Mouse (Mus musculus) embryonic facial prominence, embryonic 13.5 days (tissue): ENCODE data around the gene Ubqln1. TPM values are rescaled to one million over a fixed set of nuclear protein-coding genes. Genes with fewer than 3 reads are reported as not detected.

Experiments
- ATAC-seq: fragments of 200-750 bp; cut with Nextera tagmentation; 2 replicates; pipeline ENCODE4 v1.8.0; 2017; ENCODE audit warnings: low read depth; ENCODE audit not compliant: insufficient number of reproducible peaks, insufficient read depth, low FRiP score, low TSS enrichment
- H3K27ac ChIP-seq: fragments of 300-500 bp; sonication (generic); 2 replicates; pipeline ENCODE4 v1.5.1; 2015; ENCODE audit warnings: moderate library complexity, mild to moderate bottlenecking, inconsistent platforms
- H3K27me3 ChIP-seq: fragments of 300-500 bp; sonication (generic); 2 replicates; pipeline ENCODE4 v1.6.1; 2015; ENCODE audit warnings: mild to moderate bottlenecking, inconsistent platforms
- H3K36me3 ChIP-seq: fragments of 300-500 bp; sonication (generic); 2 replicates; pipeline ENCODE4 v1.6.1; 2015; ENCODE audit warnings: mild to moderate bottlenecking, inconsistent platforms
- H3K4me1 ChIP-seq: fragments of 300-500 bp; sonication (generic); 2 replicates; pipeline ENCODE4 v1.6.1; 2015; ENCODE audit warnings: inconsistent platforms
- H3K4me2 ChIP-seq: fragments of 300-500 bp; sonication (generic); 2 replicates; pipeline ENCODE4 v1.6.1; 2015; ENCODE audit warnings: moderate library complexity, mild to moderate bottlenecking, inconsistent platforms
- H3K4me3 ChIP-seq: fragments of 300-500 bp; sonication (generic); 2 replicates; pipeline ENCODE4 v1.5.1; 2015; ENCODE audit warnings: mild to moderate bottlenecking, inconsistent platforms
- H3K9ac ChIP-seq: fragments of 300-500 bp; sonication (generic); 2 replicates; pipeline ENCODE4 v1.6.1; 2015; ENCODE audit warnings: mild to moderate bottlenecking, inconsistent platforms
- H3K9me3 ChIP-seq: fragments of 300-500 bp; sonication (generic); 2 replicates; pipeline ENCODE4 v1.6.1; 2016; ENCODE audit warnings: inconsistent platforms
- WGBS: fragments of 180-500 bp; shearing (Covaris S2); methylation state at CpG from one replicate; pipeline ENCODE4 v1.1.7; 2015; ENCODE audit warnings: mixed read lengths; 5-methylcytosine and 5-hydroxymethylcytosine counted together
- polyA plus RNA-seq: library from polyadenylated mRNA; unstranded; fragments of >200 nt; fragmentation: Nextera tagmentation; extraction: Ambion mirVana; gene quantifications from 2 replicates; pipeline ENCODE4 v1.2.1, GENCODE M21; 2015

Gene Ubqln1
- polyA plus RNA-seq, 1 experiment from 2014 or later = 98.8 TPM

DNA sequence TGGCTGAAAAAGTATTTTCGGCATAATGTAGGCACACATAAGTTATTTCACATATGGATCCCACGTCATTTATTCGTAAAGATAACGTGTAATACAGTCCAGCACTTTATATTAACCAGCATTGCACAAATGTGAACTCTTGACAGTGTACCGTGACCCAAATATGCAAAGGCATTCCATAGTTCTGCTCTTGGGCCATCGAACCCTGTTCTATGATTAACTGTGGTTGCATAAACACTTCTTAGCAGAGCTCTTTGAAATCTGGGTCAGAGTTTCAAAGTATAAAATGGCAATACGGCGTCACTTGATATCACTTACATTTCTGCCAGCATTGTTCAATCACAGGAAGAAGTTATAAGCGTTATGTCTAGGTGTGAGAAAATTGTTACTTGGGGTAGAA, 942 bp upstream of the Ubqln1 start:
- peak overlapping the region; percentile 87 for H3K4me2 ChIP-seq
- ATAC-seq = no peak
- peak overlapping the region; percentile 85; the same call in 1 of the 2 replicates for H3K27ac ChIP-seq
- H3K9ac ChIP-seq = peak overlapping the region; percentile 99
- 85% methylated on average over 9 of the region's 9 CpGs for WGBS
- H3K4me3 ChIP-seq = peak overlapping the region; percentile 99
- H3K36me3 ChIP-seq = no peaks in the 10 kb centered on the region
- H3K9me3 ChIP-seq = no peaks in the 10 kb centered on the region
- no peaks in the 10 kb centered on the region for H3K27me3 ChIP-seq
- peaks cover 28% of the 10 kb centered on the region for H3K4me1 ChIP-seq

DNA sequence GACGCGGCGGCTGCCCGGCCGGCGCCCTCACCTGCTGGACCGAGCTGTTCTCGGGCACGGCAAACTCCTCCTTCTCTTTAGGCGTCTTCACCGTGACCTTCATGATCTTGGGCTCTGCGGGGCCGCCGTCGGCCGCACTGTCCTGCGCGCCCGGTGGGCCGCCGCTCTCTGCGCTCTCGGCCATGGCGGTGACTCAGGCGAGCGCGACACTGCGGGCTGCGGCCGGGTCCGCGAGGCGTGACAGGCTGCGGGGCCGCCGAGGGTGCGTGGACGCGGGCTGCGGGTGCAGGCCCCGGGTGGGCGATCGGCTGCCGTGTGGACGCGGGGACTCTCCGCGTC, 231 bp downstream of the Ubqln1 start:
- WGBS = under 1% methylated on average over 48 of the region's 48 CpGs
- ATAC-seq = peak; percentile 67
- Histone ChIP-seq H3K4me1 (peaks cover 34% of the 10 kb centered on the region), H3K9me3 (no peaks in the 10 kb centered on the region), H3K4me2 (peak overlapping the region; percentile 87), H3K9ac (peak overlapping the region; percentile 99), H3K36me3 (no peaks in the 10 kb centered on the region), H3K27me3 (no peaks in the 10 kb centered on the region), H3K4me3 (peak overlapping the region; percentile 99), H3K27ac (peak overlapping the region; percentile 85)

DNA sequence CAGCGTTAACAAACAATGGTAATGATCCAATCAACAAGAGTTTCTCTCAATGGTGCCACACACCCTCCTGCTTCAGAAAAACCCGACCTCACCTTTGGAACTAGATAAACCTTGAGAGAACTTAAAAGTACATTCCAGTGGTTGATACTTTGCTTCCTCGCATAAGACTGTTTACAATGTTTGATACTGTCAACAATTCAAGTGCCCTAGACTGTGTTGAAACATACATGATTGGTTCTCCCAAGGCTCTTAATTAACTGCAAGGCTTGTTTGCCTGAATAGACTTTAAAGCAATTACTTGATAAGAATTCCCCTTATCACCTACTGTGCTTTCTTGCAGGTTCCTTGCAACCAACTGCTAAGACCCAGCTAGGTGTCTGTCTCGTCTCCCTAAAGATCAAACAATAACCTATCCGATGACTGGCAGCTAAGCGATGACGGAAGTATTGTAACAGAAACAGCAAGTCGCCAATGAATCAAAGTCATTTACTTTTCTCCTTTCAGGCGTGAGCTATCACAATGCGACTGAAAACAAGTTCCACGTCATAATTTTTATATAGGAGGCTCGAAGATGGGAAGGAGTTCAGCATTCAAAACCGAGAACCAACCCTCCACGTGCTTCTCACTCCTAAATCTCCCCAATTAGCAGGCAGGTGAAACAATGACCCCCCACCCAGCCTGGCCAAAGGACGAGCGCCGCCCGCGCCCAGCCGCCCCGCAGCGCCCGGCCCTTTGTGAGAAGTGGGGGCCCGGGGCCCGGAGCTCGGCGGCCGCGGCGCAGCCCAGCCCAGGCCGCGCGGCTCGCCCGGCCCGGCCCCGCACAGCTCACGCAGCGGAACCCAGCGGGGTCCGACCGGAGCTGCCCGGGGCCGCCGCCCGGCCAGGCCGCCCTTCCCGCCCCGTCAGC, 854 bp downstream of the Ubqln1 start:
- Histone ChIP-seq H3K9me3 (no peaks in the 10 kb centered on the region), H3K4me1 (peaks cover 34% of the 10 kb centered on the region), H3K36me3 (no peaks in the 10 kb centered on the region), H3K27ac (peak overlapping the region; percentile 85), H3K4me3 (peak overlapping the region; percentile 99), H3K27me3 (no peaks in the 10 kb centered on the region), H3K9ac (peak overlapping the region; percentile 99), H3K4me2 (peak overlapping the region; percentile 87)
- 2% methylated on average over 48 of the region's 49 CpGs for WGBS
- ATAC-seq = peak; percentile 33

DNA sequence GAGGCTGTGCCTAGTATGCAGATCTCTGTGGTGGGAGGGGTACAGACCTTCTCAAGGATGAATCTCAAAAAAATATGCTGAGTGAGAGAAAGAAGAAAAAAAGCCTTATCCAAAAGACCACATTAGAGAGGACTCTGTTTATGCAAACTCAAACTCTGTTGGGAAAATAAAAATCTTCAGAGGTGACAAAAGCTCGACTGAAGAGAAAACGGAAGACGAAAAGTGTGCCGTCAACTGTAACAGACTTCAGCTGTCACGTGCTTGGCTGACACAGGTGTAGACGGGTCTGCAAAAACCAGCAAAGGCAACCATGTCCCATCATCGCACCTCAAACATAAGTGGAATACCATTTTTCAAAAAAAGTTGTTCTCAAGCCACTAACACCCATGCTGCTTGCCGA, 1.7 kb downstream of the Ubqln1 start:
- peak overlapping the region; percentile 87 for H3K4me2 ChIP-seq
- no peaks in the 10 kb centered on the region for H3K36me3 ChIP-seq
- peak overlapping the region; percentile 99 for H3K4me3 ChIP-seq
- peak overlapping the region; percentile 99 for H3K9ac ChIP-seq
- no peak for ATAC-seq
- H3K27ac ChIP-seq = no peak overlapping the region
- H3K9me3 ChIP-seq = no peaks in the 10 kb centered on the region
- no peaks in the 10 kb centered on the region for H3K27me3 ChIP-seq
- 65% methylated on average over 8 of the region's 8 CpGs for WGBS
- H3K4me1 ChIP-seq = peaks cover 34% of the 10 kb centered on the region

DNA sequence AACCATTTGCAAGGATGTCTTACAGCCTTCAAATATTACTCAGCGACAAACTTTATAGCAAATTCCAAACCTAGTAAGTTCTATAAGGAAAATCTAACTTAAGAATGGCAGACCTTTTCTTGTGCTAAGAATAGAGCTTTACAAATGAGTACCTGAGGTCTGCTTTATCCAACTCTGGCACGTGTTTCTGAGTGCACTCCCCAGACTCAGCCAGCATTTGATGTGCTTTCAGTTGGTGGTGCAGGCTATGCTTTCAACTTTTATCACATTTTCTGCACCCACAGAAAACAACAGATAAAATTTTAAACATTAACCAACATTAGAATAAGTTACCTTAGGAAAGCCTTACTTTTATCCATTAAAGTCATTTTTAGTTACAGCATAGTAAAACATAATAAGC, 2.9 kb downstream of the Ubqln1 start:
- Histone ChIP-seq H3K4me2 (no peak overlapping the region), H3K9me3 (no peaks in the 10 kb centered on the region), H3K9ac (no peak overlapping the region), H3K27ac (no peak overlapping the region), H3K4me3 (no peak overlapping the region), H3K27me3 (no peaks in the 10 kb centered on the region), H3K4me1 (peaks cover 34% of the 10 kb centered on the region), H3K36me3 (no peaks in the 10 kb centered on the region)
- ATAC-seq = no peak
- WGBS = 89% methylated on average over 2 of the region's 2 CpGs

DNA sequence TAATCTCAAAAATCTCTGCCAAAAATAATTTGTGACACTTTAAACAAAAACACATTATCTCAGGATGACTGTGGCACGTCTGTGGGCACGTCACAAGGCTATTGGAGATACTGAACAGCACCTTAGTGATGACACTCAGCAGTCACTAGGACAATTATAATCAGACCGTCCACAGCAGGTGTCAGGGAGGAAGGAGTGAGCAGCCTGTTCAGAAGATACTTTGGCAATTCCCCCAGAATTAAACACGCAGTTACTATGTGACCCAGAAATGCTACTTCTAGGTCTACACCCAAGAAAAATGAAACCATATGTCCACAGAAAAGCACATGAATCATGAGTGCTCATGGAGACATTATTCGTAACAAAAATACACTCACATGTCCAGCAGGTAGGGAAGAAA, 5.0 kb downstream of the Ubqln1 start:
- Histone ChIP-seq H3K27me3 (no peaks in the 10 kb centered on the region), H3K4me3 (no peak overlapping the region), H3K4me1 (peaks cover 28% of the 10 kb centered on the region), H3K9me3 (no peaks in the 10 kb centered on the region), H3K36me3 (no peaks in the 10 kb centered on the region), H3K4me2 (no peak overlapping the region), H3K27ac (no peak overlapping the region), H3K9ac (no peak overlapping the region)
- no peak for ATAC-seq
- WGBS = 51% methylated on average over 5 of the region's 5 CpGs

DNA sequence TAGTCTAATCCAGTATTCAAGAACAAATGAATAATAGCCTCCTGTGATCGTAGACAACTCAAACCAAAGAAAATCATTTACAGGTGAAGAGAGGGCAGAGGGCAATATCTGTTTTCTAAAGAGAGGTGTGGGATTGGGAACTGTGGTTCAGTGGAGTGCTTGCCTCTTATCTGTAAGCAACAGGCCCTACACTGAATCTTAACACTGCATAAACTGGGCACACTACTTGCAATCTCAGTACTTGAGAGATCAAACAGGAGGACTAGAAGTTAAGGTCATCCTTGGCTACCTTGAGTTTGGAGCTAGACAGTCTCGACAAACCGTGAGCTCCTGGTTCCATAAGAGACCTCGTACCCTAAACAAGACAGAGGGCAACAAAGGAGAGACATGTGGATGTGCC, 9.4 kb downstream of the Ubqln1 start:
- H3K27me3 ChIP-seq = no peaks in the 10 kb centered on the region
- 82% methylated on average over 4 of the region's 4 CpGs for WGBS

DNA sequence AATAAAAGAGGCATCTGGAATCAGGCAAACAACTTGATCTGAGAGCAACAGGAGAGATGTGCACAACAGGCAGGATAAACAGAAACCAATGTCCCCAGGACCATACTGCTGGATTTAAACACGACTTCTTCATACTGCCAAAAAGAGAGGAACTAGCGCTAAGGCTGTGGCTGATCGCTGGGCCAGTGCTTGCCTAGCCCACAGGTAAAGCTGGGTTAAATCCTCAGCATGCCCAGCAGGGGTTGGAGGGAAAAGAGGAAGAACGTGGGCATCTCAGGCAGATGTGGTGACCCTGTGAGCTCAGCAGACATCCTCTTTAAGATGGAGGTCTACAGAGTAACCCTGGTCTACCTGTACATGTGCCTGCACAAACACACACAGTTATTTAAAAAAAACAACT, 10.5 kb downstream of the Ubqln1 start:
- Histone ChIP-seq H3K4me1 (0 out of 2 replicates have a peak, but pooled peaks cover 8% of the 10 kb centered on the region), H3K27me3 (no peaks in the 10 kb centered on the region), H3K36me3 (no peaks in the 10 kb centered on the region), H3K4me3 (no peak overlapping the region), H3K9me3 (no peaks in the 10 kb centered on the region), H3K4me2 (no peak overlapping the region), H3K9ac (no peak overlapping the region), H3K27ac (no peak overlapping the region)
- WGBS = 69% methylated on average over 4 of the region's 4 CpGs
- no peak for ATAC-seq

More for the DNA sequence above, 9.4 kb downstream of the Ubqln1 start:
- H3K4me1 ChIP-seq = peaks cover 15% of the 10 kb centered on the region; the same call in 1 of the 2 replicates
- no peak overlapping the region for H3K27ac ChIP-seq
- no peak overlapping the region for H3K9ac ChIP-seq
- no peaks in the 10 kb centered on the region for H3K36me3 ChIP-seq
- no peak overlapping the region for H3K4me2 ChIP-seq
- no peak for ATAC-seq
- H3K9me3 ChIP-seq = no peaks in the 10 kb centered on the region
- no peak overlapping the region for H3K4me3 ChIP-seq

DNA sequence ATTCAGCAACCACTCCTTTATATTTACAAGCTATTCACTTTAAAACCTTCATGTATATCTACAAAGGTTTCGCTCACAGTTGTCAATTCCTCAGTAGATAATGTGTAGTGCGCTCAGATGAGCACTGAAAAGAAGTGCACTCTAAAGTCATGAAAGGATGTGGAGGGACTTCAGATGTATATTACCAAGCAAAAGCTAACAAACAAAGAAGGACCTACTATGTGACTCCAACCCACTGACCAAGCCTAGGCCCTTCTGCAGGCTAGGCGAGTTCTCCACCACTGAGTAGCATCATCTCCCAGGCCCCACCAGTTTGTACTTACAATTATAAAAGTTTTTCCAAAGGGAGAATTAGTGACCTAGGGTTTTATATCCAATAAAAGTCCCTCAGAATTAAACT, 11.3 kb downstream of the Ubqln1 start:
- Histone ChIP-seq H3K27ac (no peak overlapping the region), H3K36me3 (no peaks in the 10 kb centered on the region), H3K9me3 (no peaks in the 10 kb centered on the region), H3K4me1 (peaks cover 9% of the 10 kb centered on the region), H3K9ac (no peak overlapping the region), H3K27me3 (no peaks in the 10 kb centered on the region), H3K4me2 (no peak overlapping the region), H3K4me3 (no peak overlapping the region)
- ATAC-seq = no peak
- WGBS = 96% methylated on average over 3 of the region's 3 CpGs

DNA sequence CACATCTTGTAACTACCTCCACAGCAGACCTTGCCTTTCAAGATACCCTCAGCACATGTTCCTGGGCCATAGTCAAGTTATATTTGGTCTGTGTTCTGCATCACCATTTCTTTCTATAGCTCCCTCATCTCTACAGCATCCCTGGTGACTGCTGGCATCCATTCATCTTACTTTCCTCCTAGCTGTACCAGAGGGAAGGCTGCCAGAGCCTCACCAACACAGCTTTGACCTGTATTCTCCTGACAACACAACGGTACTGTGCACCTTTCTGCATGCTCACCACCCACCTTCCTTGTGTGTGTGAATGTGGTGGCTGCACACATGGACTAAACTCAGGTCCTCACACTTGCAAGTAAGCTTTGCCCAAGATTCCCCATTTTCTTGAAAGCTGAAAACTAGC, 12.6 kb downstream of the Ubqln1 start:
- Histone ChIP-seq H3K36me3 (peaks cover 3% of the 10 kb centered on the region; the same call in 1 of the 2 replicates), H3K27me3 (no peaks in the 10 kb centered on the region), H3K9ac (no peak overlapping the region), H3K4me2 (no peak overlapping the region), H3K9me3 (no peaks in the 10 kb centered on the region), H3K4me3 (no peak overlapping the region), H3K27ac (no peak overlapping the region), H3K4me1 (peaks cover 12% of the 10 kb centered on the region)
- 97% methylated on average over 1 of the region's 1 CpGs for WGBS
- ATAC-seq = no peak

DNA sequence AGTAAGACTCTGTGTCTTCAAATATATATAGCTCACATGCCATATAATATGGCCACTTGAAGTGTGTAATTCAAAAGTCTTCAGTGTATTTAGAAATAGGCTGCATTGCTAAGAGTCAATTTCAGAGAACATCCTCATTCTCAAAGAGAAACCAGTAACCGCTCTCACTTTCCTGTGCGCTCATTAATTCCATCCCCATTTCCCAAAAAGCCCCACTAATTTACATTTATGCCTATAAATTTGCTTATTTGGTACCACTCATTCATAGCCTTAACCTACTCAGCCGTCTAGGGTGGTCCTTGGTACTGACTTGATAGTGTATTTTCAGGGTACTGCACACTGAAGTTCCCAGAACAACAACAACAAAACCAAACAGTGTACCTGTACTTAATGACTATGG, 13.5 kb downstream of the Ubqln1 start:
- Histone ChIP-seq H3K27me3 (no peaks in the 10 kb centered on the region), H3K4me1 (peaks cover 12% of the 10 kb centered on the region), H3K9me3 (no peaks in the 10 kb centered on the region), H3K27ac (no peak overlapping the region), H3K9ac (no peak overlapping the region), H3K4me2 (no peak overlapping the region), H3K36me3 (peaks cover 11% of the 10 kb centered on the region), H3K4me3 (no peak overlapping the region)
- 94% methylated on average over 3 of the region's 3 CpGs for WGBS
- no peak for ATAC-seq

DNA sequence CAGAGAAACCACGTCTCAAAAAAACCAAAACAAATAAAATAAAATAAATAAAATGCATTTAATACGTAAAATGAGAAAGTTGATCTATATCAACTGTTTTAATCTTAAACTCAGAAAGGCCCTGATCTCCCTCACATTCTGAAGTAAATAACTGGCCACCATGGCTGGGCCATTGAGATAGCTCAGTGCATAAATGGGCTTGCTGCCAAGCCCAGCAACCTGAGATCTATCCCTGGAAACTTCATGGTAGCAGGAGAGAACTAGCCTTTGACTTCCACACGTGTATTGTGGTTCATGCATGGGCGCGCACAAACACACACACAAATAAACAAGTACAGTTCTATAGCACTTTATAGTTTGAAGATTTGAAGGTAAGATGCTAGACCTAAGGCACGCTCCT, 14.1 kb downstream of the Ubqln1 start:
- ATAC-seq = no peak
- H3K27me3 ChIP-seq = no peaks in the 10 kb centered on the region
- H3K9ac ChIP-seq = no peak overlapping the region
- peaks cover 12% of the 10 kb centered on the region for H3K4me1 ChIP-seq
- no peak overlapping the region for H3K27ac ChIP-seq
- H3K4me3 ChIP-seq = no peak overlapping the region
- H3K4me2 ChIP-seq = no peak overlapping the region
- peaks cover 12% of the 10 kb centered on the region for H3K36me3 ChIP-seq
- no peaks in the 10 kb centered on the region for H3K9me3 ChIP-seq
- 84% methylated on average over 6 of the region's 6 CpGs for WGBS
